9 mouse cellular contexts compared by ENCODE assay signal in the genomic region with DNA sequence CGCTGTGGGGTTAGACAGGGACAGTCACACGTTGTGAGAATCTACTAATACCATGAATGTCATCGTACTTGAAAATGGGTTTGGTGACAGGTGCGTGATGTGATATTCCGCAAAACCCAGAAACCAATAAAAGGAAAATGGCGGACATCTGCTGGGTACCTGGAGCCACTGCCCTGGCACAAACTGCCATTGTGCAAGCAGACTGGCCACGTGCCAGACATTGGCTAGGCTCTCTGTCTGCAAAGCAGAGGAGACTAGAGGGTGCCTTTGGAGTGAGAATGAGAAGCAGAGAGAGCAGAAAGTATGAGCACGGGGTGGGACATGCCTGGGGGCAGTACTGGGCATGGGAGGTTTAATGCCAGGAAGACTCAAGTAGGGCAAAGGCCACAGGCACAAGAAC.
A peak's percentile ranks its signal among the peaks of the same experiment; 100 is the strongest.
DNase-seq lines count a peak whose midpoint lies in the region; ATAC-seq and TF ChIP-seq lines count a peak whose summit lies in the region.
"Had no signal": no experiment of that assay in that cellular context is flagged by ENCODE, and none has a peak within 500 bp of the region (broad histone marks: within the 10 kb centered on the region; RNA-seq: fewer than 3 reads in every experiment).

No protein-coding gene starts in this region.

- H3K9ac ChIP-seq in hindbrain, postnatal 0 days (replicated peaks; ENCODE audit: low read length) = no peak overlapping the region
- H3K9ac ChIP-seq: neural tube, embryonic 12.5 days had no signal

- H3K36me3 ChIP-seq in heart, embryonic 10.5 days = no peaks in the 10 kb centered on the region
- no peaks in the 10 kb centered on the region for H3K36me3 ChIP-seq in hindbrain, postnatal 0 days (ENCODE audit: insufficient read depth, low read length)
- H3K36me3 ChIP-seq: neural tube, embryonic 12.5 days had no signal

- no peak overlapping the region for H3K4me2 ChIP-seq in hindbrain, postnatal 0 days (ENCODE audit: low read depth, low read length)
- H3K4me2 ChIP-seq: neural tube, embryonic 12.5 days had no signal

- no peak overlapping the region for H3K27ac ChIP-seq in heart, embryonic 10.5 days
- peak overlapping the region; percentile 41; the same call in 1 of the 2 replicates for H3K27ac ChIP-seq in hindbrain, postnatal 0 days
- H3K27ac ChIP-seq: neural tube, embryonic 12.5 days had no signal

- H3K4me1 ChIP-seq in heart, embryonic 10.5 days = peaks cover 25% of the 10 kb centered on the region
- H3K4me1 ChIP-seq in lung, adult 2 months (ENCODE audit: control insufficient read depth, insufficient read depth, low read length) = no peaks in the 10 kb centered on the region
- peaks cover 38% of the 10 kb centered on the region for H3K4me1 ChIP-seq in hindbrain, postnatal 0 days (ENCODE audit: insufficient read depth, low read length)

- WGBS in heart, embryonic 10.5 days = 89% methylated on average over 8 of the region's 8 CpGs
- WGBS in lung, adult 2 months = 87% methylated on average over 8 of the region's 8 CpGs
- 49% methylated on average over 8 of the region's 8 CpGs for WGBS in hindbrain, postnatal 0 days

- no peaks in the 10 kb centered on the region; the same call in 1 of the 2 replicates for H3K9me3 ChIP-seq in heart, embryonic 10.5 days
- no peaks in the 10 kb centered on the region for H3K9me3 ChIP-seq in hindbrain, postnatal 0 days (ENCODE audit: low read length)
- H3K9me3 ChIP-seq: neural tube, embryonic 12.5 days had no signal

- DNase-seq in heart, adult 18-20 months = peak; percentile 37 to 54
- DNase-seq in heart, embryonic 10.5 days (ENCODE audit: low spot score) = no peak
- DNase-seq in lung, adult 2 months = peak; percentile 4
- no peak for DNase-seq in lung, postnatal 4 days
- DNase-seq in brain, embryonic 14.5 days (ENCODE audit: low read depth) = peak; percentile 74
- peak; percentile 73 for DNase-seq in hindbrain, postnatal 0 days (ENCODE audit: low spot score)
- DNase-seq in urinary bladder, adult 2 months (ENCODE audit: low spot score) = no peak
- no peak for DNase-seq in thymus, postnatal 14 days

- no peak overlapping the region for H3K4me3 ChIP-seq in heart, embryonic 10.5 days
- H3K4me3 ChIP-seq in lung, adult 2 months (replicated peaks; ENCODE audit: extremely low read depth, low read depth, low read length) = no peak overlapping the region
- H3K4me3 ChIP-seq in hindbrain, postnatal 0 days (ENCODE audit: low read length) = no peak overlapping the region
- H3K4me3 ChIP-seq: neural tube, embryonic 12.5 days had no signal

- no peak for ATAC-seq in hindbrain, postnatal 0 days

- TF ChIP-seq CTCF in lung, adult 2 months (IDR thresholded peaks at IDR 0.05; ENCODE audit: insufficient read depth, low read length) = no peak
- no peak for TF ChIP-seq CTCF in brain, embryonic 14.5 days (IDR thresholded peaks at IDR 0.05; ENCODE audit: borderline replicate concordance, extremely low read depth, insufficient read depth, insufficient read length)
- TF ChIP-seq CTCF in hindbrain, postnatal 0 days (IDR thresholded peaks at IDR 0.05; ENCODE audit: low read depth) = no peak

- H3K27me3 ChIP-seq in heart, embryonic 10.5 days (ENCODE audit: insufficient read depth, poor library complexity, severe bottlenecking) = no peaks in the 10 kb centered on the region
- no peaks in the 10 kb centered on the region for H3K27me3 ChIP-seq in hindbrain, postnatal 0 days (ENCODE audit: insufficient read depth, low read length)
- H3K27me3 ChIP-seq: neural tube, embryonic 12.5 days had no signal

- no peak for TF ChIP-seq POLR2A in lung, adult 2 months (IDR thresholded peaks at IDR 0.05; ENCODE audit: borderline replicate concordance, extremely low read depth, low read depth, low read length)
- TF ChIP-seq POLR2A in brain, embryonic 14.5 days (IDR thresholded peaks at IDR 0.05; ENCODE audit: borderline replicate concordance, extremely low read depth, insufficient read depth, insufficient read length, poor library complexity, severe bottlenecking) = no peak

Comparison
In these comparisons a context has a peak if more than half of its experiments do, and no peak if none do; other contexts are left out.
1. DNase-seq: peak in heart, adult 18-20 months (2 of 2), lung, adult 2 months (single experiment), brain, embryonic 14.5 days (single experiment) and hindbrain, postnatal 0 days (single experiment); none in heart, embryonic 10.5 days (single experiment), lung, postnatal 4 days (0 of 2), urinary bladder, adult 2 months (single experiment) and thymus, postnatal 14 days (single experiment).